Mouse (Mus musculus) heart, embryonic 14.5 days (tissue): ENCODE data around the gene Klc4. TPM values are rescaled to one million over a fixed set of nuclear protein-coding genes. Genes with fewer than 3 reads are reported as not detected.

Experiments
- ATAC-seq: fragments of 200-750 bp; cut with Nextera tagmentation; 2 replicates; pipeline ENCODE4 v1.8.0; 2017; ENCODE audit warnings: low read depth, moderate TSS enrichment; ENCODE audit not compliant: insufficient number of reproducible peaks, insufficient read depth, low FRiP score
- H3K27ac ChIP-seq, 2 experiments: fragments of 200-500 bp in 1 of 2; fragments of 300-500 bp in 1 of 2; sonication (generic) in 1 of 2; replicated peaks in 1 of 2; 2 replicates each; pipeline ENCODE4 v1.5.1; 2012 to 2014; ENCODE audit warnings: low read depth in 2 of 2, low read length in 2 of 2, control low read depth in 1 of 2, mild to moderate bottlenecking in 1 of 2, mixed read lengths in 1 of 2; ENCODE audit not compliant: control insufficient read depth in 1 of 2, insufficient read depth in 1 of 2
- H3K27me3 ChIP-seq: fragments of 300-500 bp; sonication (generic); 2 replicates; pipeline ENCODE4 v1.6.1; 2014; ENCODE audit warnings: mild to moderate bottlenecking, low read length, control low read depth; ENCODE audit not compliant: control insufficient read depth, insufficient read depth
- H3K36me3 ChIP-seq: fragments of 300-500 bp; sonication (generic); 2 replicates; pipeline ENCODE4 v1.6.1; 2014; ENCODE audit warnings: mild to moderate bottlenecking, control low read depth, low read length, mixed read lengths; ENCODE audit not compliant: control insufficient read depth, insufficient read depth
- H3K4me1 ChIP-seq, 2 experiments: fragments of 200-500 bp in 1 of 2; fragments of 300-500 bp in 1 of 2; sonication (generic) in 1 of 2; 2 replicates each; pipeline ENCODE4 v1.6.1; 2012 to 2014; ENCODE audit warnings: low read length in 2 of 2, control low read depth in 1 of 2, mixed read lengths in 1 of 2; ENCODE audit not compliant: control insufficient read depth in 2 of 2, insufficient read depth in 2 of 2
- H3K4me2 ChIP-seq: fragments of 300-500 bp; sonication (generic); 2 replicates; pipeline ENCODE4 v1.6.1; 2014; ENCODE audit warnings: mild to moderate bottlenecking, low read length
- H3K4me3 ChIP-seq, 2 experiments: fragments of 200-500 bp in 1 of 2; fragments of 300-500 bp in 1 of 2; sonication (generic) in 1 of 2; 2 replicates each; pipeline ENCODE4 v1.5.1; 2012 to 2014; ENCODE audit warnings: low read length in 2 of 2, mild to moderate bottlenecking in 2 of 2, control low read depth in 1 of 2, low read depth in 1 of 2, moderate library complexity in 1 of 2; ENCODE audit not compliant: control insufficient read depth in 1 of 2, insufficient read depth in 1 of 2
- H3K9ac ChIP-seq: fragments of 300-500 bp; sonication (generic); 2 replicates; pipeline ENCODE4 v1.6.1; 2014; ENCODE audit warnings: mild to moderate bottlenecking, low read length
- H3K9me3 ChIP-seq: fragments of 300-500 bp; sonication (generic); 2 replicates; pipeline ENCODE4 v1.6.1; 2016; ENCODE audit warnings: low read length, control low read depth; ENCODE audit not compliant: control insufficient read depth
- WGBS: fragments of 180-500 bp; shearing (Covaris S2); extraction: QIAGEN DNeasy Blood & Tissue Kit; methylation state at CpG from one replicate; pipeline ENCODE4 v1.1.7; 2014; 5-methylcytosine and 5-hydroxymethylcytosine counted together
- polyA plus RNA-seq: library from polyadenylated mRNA; unstranded; fragments of >200 nt; fragmentation: Nextera tagmentation; extraction: Ambion mirVana; gene quantifications from 2 replicates; pipeline ENCODE4 v1.2.1, GENCODE M21; 2014

The Klc4 gene
- 20.3 and 21.4 TPM in 2 replicates for polyA plus RNA-seq

- ATAC-seq, result peak; percentile 77
- no peaks in the 10 kb centered on the region for H3K27me3 ChIP-seq
- H3K9me3 ChIP-seq, result no peaks in the 10 kb centered on the region
- WGBS, result under 1% methylated on average over 53 of the region's 53 CpGs
- H3K9ac ChIP-seq, result peak within 1 kb of the TSS; percentile 90
- peaks cover 6 to 29% of the 10 kb centered on the region in 2 experiments; a peak in 3 of 4 replicates for H3K4me1 ChIP-seq
- H3K36me3 ChIP-seq, result peaks cover 50% of the 10 kb centered on the region
- peak within 1 kb of the TSS; percentile 76 for H3K4me2 ChIP-seq
- H3K27ac ChIP-seq, result peak within 1 kb of the TSS; percentile 78 to 87
- peak within 1 kb of the TSS; percentile 90 for H3K4me3 ChIP-seq
These were observed at the start of gene Klc4, which contains the start of gene Mrpl2 for GRCm38 (mm10) chr17:46645561-46646321. Klc4 (minus strand) TSS chr17:46646022. Mrpl2 (plus strand) TSS chr17:46646229.

- ATAC-seq, result no peak
- Histone ChIP-seq H3K4me2 (no peak overlapping the region), H3K4me1 (no peaks in the 10 kb centered on the region), H3K27ac (no peak overlapping the region), H3K4me3 (no peak overlapping the region), H3K27me3 (no peaks in the 10 kb centered on the region), H3K36me3 (peaks cover 36% of the 10 kb centered on the region), H3K9ac (no peak overlapping the region), H3K9me3 (no peaks in the 10 kb centered on the region)
- WGBS, result 83% methylated on average over 1 of the region's 1 CpGs
These were observed 48.8 kb upstream of the Klc4 start for GRCm38 (mm10) chr17:46694517-46695063.

GRCm38 (mm10) chr17:46691390-46691789 lies 45.6 kb upstream of the Klc4 start:
- H3K27ac ChIP-seq, result no peak overlapping the region
- H3K36me3 ChIP-seq, result peaks cover 36% of the 10 kb centered on the region
- H3K9ac ChIP-seq, result no peak overlapping the region
- no peaks in the 10 kb centered on the region for H3K9me3 ChIP-seq
- no peak for ATAC-seq
- H3K4me1 ChIP-seq, result no peaks in the 10 kb centered on the region
- H3K4me2 ChIP-seq, result no peak overlapping the region
- no peaks in the 10 kb centered on the region for H3K27me3 ChIP-seq
- no peak overlapping the region for H3K4me3 ChIP-seq
- 90% methylated on average over 2 of the region's 2 CpGs for WGBS

GRCm38 (mm10) chr17:46690665-46691064 lies 44.8 kb upstream of the Klc4 start:
- no peaks in the 10 kb centered on the region for H3K4me1 ChIP-seq
- H3K27me3 ChIP-seq, result no peaks in the 10 kb centered on the region
- WGBS, result 71% methylated on average over 12 of the region's 12 CpGs
- no peaks in the 10 kb centered on the region for H3K9me3 ChIP-seq
- no peak overlapping the region for H3K4me2 ChIP-seq
- no peak overlapping the region for H3K27ac ChIP-seq
- ATAC-seq, result no peak
- no peak overlapping the region for H3K9ac ChIP-seq
- peaks cover 43% of the 10 kb centered on the region for H3K36me3 ChIP-seq
- no peak overlapping the region for H3K4me3 ChIP-seq

- Histone ChIP-seq H3K9ac (no peak overlapping the region), H3K27me3 (no peaks in the 10 kb centered on the region), H3K4me2 (no peak overlapping the region), H3K27ac (no peak overlapping the region), H3K9me3 (no peaks in the 10 kb centered on the region), H3K4me1 (peaks cover 3 to 12% of the 10 kb centered on the region in 2 experiments; a peak in 3 of 4 replicates), H3K4me3 (no peak overlapping the region), H3K36me3 (peaks cover 60% of the 10 kb centered on the region)
- ATAC-seq, result no peak
- 90% methylated on average over 6 of the region's 6 CpGs for WGBS
These were observed 40.1 kb upstream of the Klc4 start for GRCm38 (mm10) chr17:46685913-46686312.

- Histone ChIP-seq H3K27me3 (no peaks in the 10 kb centered on the region), H3K4me2 (no peak overlapping the region), H3K4me3 (no peak overlapping the region), H3K9ac (no peak overlapping the region), H3K36me3 (peaks cover 58% of the 10 kb centered on the region), H3K9me3 (no peaks in the 10 kb centered on the region), H3K4me1 (peaks cover 14 to 31% of the 10 kb centered on the region in 2 experiments), H3K27ac (no peak overlapping the region)
- WGBS, result 88% methylated on average over 16 of the region's 16 CpGs
- no peak for ATAC-seq
These were observed 37.0 kb upstream of the Klc4 start for GRCm38 (mm10) chr17:46682654-46683389.

- ATAC-seq, result no peak
- 27% methylated on average over 12 of the region's 12 CpGs for WGBS
- peak overlapping the region; percentile 66 to 78 for H3K4me3 ChIP-seq
- H3K9me3 ChIP-seq, result no peaks in the 10 kb centered on the region
- H3K27ac ChIP-seq, result peak overlapping the region; percentile 40 to 69; a peak in 3 of 4 replicates
- H3K27me3 ChIP-seq, result no peaks in the 10 kb centered on the region
- H3K36me3 ChIP-seq, result peaks cover 60% of the 10 kb centered on the region
- peaks cover 14 to 31% of the 10 kb centered on the region in 2 experiments for H3K4me1 ChIP-seq
- peak overlapping the region; percentile 77 for H3K9ac ChIP-seq
- peak overlapping the region; percentile 94 for H3K4me2 ChIP-seq
These were observed 35.8 kb upstream of the Klc4 start for GRCm38 (mm10) chr17:46681466-46682118.
